Mouse (Mus musculus) A20 (cell line): Measurements from ENCODE around the gene Tbr1.

Source experiments
- DNase-seq: peaks from one replicate; pipeline ENCODE4 v3.0.0-alpha.2; 2011; ENCODE audit warnings: low read depth, low spot score

Tbr1 gene

GRCm38 (mm10) chr2:61811507-61812421 is 9.0 kb downstream of the Tbr1 start:
- no peak for DNase-seq

- no peak for DNase-seq
Measured at GRCm38 (mm10) chr2:61812536-61812935, 9.8 kb downstream of the Tbr1 start.

- DNase-seq: no peak
Measured at GRCm38 (mm10) chr2:61813106-61813505, 10.4 kb downstream of the Tbr1 start.

GRCm38 (mm10) chr2:61813521-61813920 is 10.8 kb downstream of the Tbr1 start:
- DNase-seq: no peak

GRCm38 (mm10) chr2:61814548-61815473 is 12.1 kb downstream of the Tbr1 start:
- no peak for DNase-seq

GRCm38 (mm10) chr2:61815583-61816313 is 13.0 kb downstream of the Tbr1 start:
- no peak for DNase-seq

GRCm38 (mm10) chr2:61818197-61818596 is 15.5 kb downstream of the Tbr1 start:
- no peak for DNase-seq

GRCm38 (mm10) chr2:61820203-61820602 is 17.5 kb downstream of the Tbr1 start:
- DNase-seq: peak; percentile 67

GRCm38 (mm10) chr2:61823426-61824140 is 20.9 kb downstream of the Tbr1 start:
- no peak for DNase-seq

GRCm38 (mm10) chr2:61837243-61837806 is 34.6 kb downstream of the Tbr1 start:
- DNase-seq: no peak
